Mouse (Mus musculus) thymus, postnatal 4 days (tissue): ENCODE data around the gene Sh3d19.

ENCODE experiments used
- DNase-seq: peaks from one replicate; pipeline ENCODE4 v3.0.0; 2021

Sh3d19 gene

GRCm38 (mm10) chr3:86033455-86034090, 62.7 kb downstream of the Sh3d19 start:
- DNase-seq: no peak

GRCm38 (mm10) chr3:86037926-86038484, 67.1 kb downstream of the Sh3d19 start:
- no peak for DNase-seq

- no peak for DNase-seq
Measured at GRCm38 (mm10) chr3:86038648-86039047, 67.7 kb downstream of the Sh3d19 start.

- no peak for DNase-seq
Measured at GRCm38 (mm10) chr3:86040286-86041201, 69.6 kb downstream of the Sh3d19 start.

GRCm38 (mm10) chr3:86047686-86048408, 76.9 kb downstream of the Sh3d19 start:
- no peak for DNase-seq

GRCm38 (mm10) chr3:86049041-86049440, 78.1 kb downstream of the Sh3d19 start:
- peak; percentile 16 for DNase-seq

GRCm38 (mm10) chr3:86056678-86057077, 85.8 kb downstream of the Sh3d19 start:
- no peak for DNase-seq

- DNase-seq: no peak
Measured at GRCm38 (mm10) chr3:86057436-86058095, 86.7 kb downstream of the Sh3d19 start.

- peak; percentile 19 for DNase-seq
Measured at GRCm38 (mm10) chr3:86069646-86070250, 98.8 kb downstream of the Sh3d19 start.

GRCm38 (mm10) chr3:86070799-86071198, 99.9 kb downstream of the Sh3d19 start:
- no peak for DNase-seq

- DNase-seq: no peak
Measured at GRCm38 (mm10) chr3:86072066-86072465, 101.2 kb downstream of the Sh3d19 start.

- no peak for DNase-seq
Measured at GRCm38 (mm10) chr3:86072889-86073288, 102.0 kb downstream of the Sh3d19 start.

- DNase-seq: no peak
Measured at GRCm38 (mm10) chr3:86075593-86075992, 104.7 kb downstream of the Sh3d19 start.

GRCm38 (mm10) chr3:86076511-86077283, 105.8 kb downstream of the Sh3d19 start:
- no peak for DNase-seq

- no peak for DNase-seq
Measured at GRCm38 (mm10) chr3:86083051-86083450, 112.1 kb downstream of the Sh3d19 start.

- no peak for DNase-seq
Measured at GRCm38 (mm10) chr3:86085001-86085400, 114.1 kb downstream of the Sh3d19 start.

- DNase-seq: no peak
Measured at GRCm38 (mm10) chr3:86087872-86088271, 117.0 kb downstream of the Sh3d19 start.

GRCm38 (mm10) chr3:86093213-86093845, 122.4 kb downstream of the Sh3d19 start:
- DNase-seq: no peak

- no peak for DNase-seq
Measured at GRCm38 (mm10) chr3:86093907-86094306, 123.0 kb downstream of the Sh3d19 start.

GRCm38 (mm10) chr3:86101956-86102355, 131.0 kb downstream of the Sh3d19 start:
- DNase-seq: no peak
